Mouse (Mus musculus): Measurements from ENCODE around the gene Zfp526. TPM values are rescaled to one million over a fixed set of nuclear protein-coding genes. Genes with fewer than 3 reads are reported as not detected.
A peak's percentile ranks its signal among the peaks of the same experiment; 100 is the strongest.

Zfp526 gene
- polyA plus RNA-seq, 2 experiments, result 4.2 to 11.1 TPM

- H3K27ac ChIP-seq (replicated peaks; ENCODE audit: low read depth, low read length), result no peak overlapping the region
- H3K9me3 ChIP-seq (ENCODE audit: control insufficient read depth, low read length), result no peaks in the 10 kb centered on the region
- TF ChIP-seq POLR2A (IDR thresholded peaks at IDR 0.05; ENCODE audit: borderline replicate concordance, extremely low read depth, insufficient read depth, insufficient read length), result no peak
- H3K36me3 ChIP-seq (ENCODE audit: control insufficient read depth, insufficient read depth, low read length), result peaks cover 4% of the 10 kb centered on the region
- no peak for ATAC-seq (ENCODE audit: low FRiP score, low read depth)
- no peaks in the 10 kb centered on the region for H3K27me3 ChIP-seq (ENCODE audit: control insufficient read depth, insufficient read depth, low read length)
- 89% methylated on average over 8 of the region's 8 CpGs for WGBS
- no peak for DNase-seq (ENCODE audit: low spot score)
- H3K9ac ChIP-seq (ENCODE audit: low read depth, low read length, severe bottlenecking), result no peak overlapping the region
- H3K4me1 ChIP-seq (ENCODE audit: control insufficient read depth, insufficient read depth, low read length), result peaks cover 17% of the 10 kb centered on the region
- H3K4me3 ChIP-seq (replicated peaks; ENCODE audit: low read length), result 0 out of 2 replicates have a peak overlapping the region, but pooled peaks have one; percentile 79
- H3K4me2 ChIP-seq (replicated peaks; ENCODE audit: low read depth, low read length, severe bottlenecking), result peak overlapping the region; percentile 54; the same call in 1 of the 2 replicates
Observed at GRCm38 (mm10) chr7:25266180-25266962, 45.1 kb downstream of the Zfp526 start.

- Histone ChIP-seq H3K27me3 (ENCODE audit: control insufficient read depth, insufficient read depth, low read length) (no peaks in the 10 kb centered on the region), H3K36me3 (ENCODE audit: control insufficient read depth, insufficient read depth, low read length) (peaks cover 12% of the 10 kb centered on the region), H3K9me3 (ENCODE audit: control insufficient read depth, low read length) (no peaks in the 10 kb centered on the region), H3K27ac (replicated peaks; ENCODE audit: low read depth, low read length) (peak within 1 kb of the TSS; percentile 86), H3K4me2 (replicated peaks; ENCODE audit: low read depth, low read length, severe bottlenecking) (peak within 1 kb of the TSS; percentile 78), H3K9ac (ENCODE audit: low read depth, low read length, severe bottlenecking) (peak within 1 kb of the TSS; percentile 72), H3K4me1 (ENCODE audit: control insufficient read depth, insufficient read depth, low read length) (peaks cover 17% of the 10 kb centered on the region), H3K4me3 (replicated peaks; ENCODE audit: low read length) (peak within 1 kb of the TSS; percentile 79)
- DNase-seq (ENCODE audit: low spot score) (peak; percentile 100), ATAC-seq (ENCODE audit: low FRiP score, low read depth) (peak; percentile 88)
- WGBS, result under 1% methylated on average over 29 of the region's 29 CpGs
- peak; percentile 26; the same call in 1 of the 2 replicates for TF ChIP-seq POLR2A (IDR thresholded peaks at IDR 0.05; ENCODE audit: borderline replicate concordance, extremely low read depth, insufficient read depth, insufficient read length)
Observed at GRCm38 (mm10) chr7:25267301-25267750, 46.1 kb downstream of the Zfp526 start, which contains the start of gene Cic. Cic (plus strand) TSS chr7:25267704.

GRCm38 (mm10) chr7:25267751-25268463 lies 46.7 kb downstream of the Zfp526 start:
- Histone ChIP-seq H3K9ac (ENCODE audit: low read depth, low read length, severe bottlenecking) (peak overlapping the region; percentile 72), H3K27ac (replicated peaks; ENCODE audit: low read depth, low read length) (peak overlapping the region; percentile 86), H3K4me1 (ENCODE audit: control insufficient read depth, insufficient read depth, low read length) (peaks cover 17% of the 10 kb centered on the region), H3K27me3 (ENCODE audit: control insufficient read depth, insufficient read depth, low read length) (no peaks in the 10 kb centered on the region), H3K9me3 (ENCODE audit: control insufficient read depth, low read length) (no peaks in the 10 kb centered on the region), H3K4me2 (replicated peaks; ENCODE audit: low read depth, low read length, severe bottlenecking) (peak overlapping the region; percentile 78), H3K4me3 (replicated peaks; ENCODE audit: low read length) (peak overlapping the region; percentile 79), H3K36me3 (ENCODE audit: control insufficient read depth, insufficient read depth, low read length) (peaks cover 18% of the 10 kb centered on the region)
- 2% methylated on average over 33 of the region's 33 CpGs for WGBS
- peak; percentile 38; the same call in 1 of the 2 replicates for TF ChIP-seq POLR2A (IDR thresholded peaks at IDR 0.05; ENCODE audit: borderline replicate concordance, extremely low read depth, insufficient read depth, insufficient read length)
- ATAC-seq (ENCODE audit: low FRiP score, low read depth) (peak; percentile 94), DNase-seq (ENCODE audit: low spot score) (peak; percentile 100)

DNA sequence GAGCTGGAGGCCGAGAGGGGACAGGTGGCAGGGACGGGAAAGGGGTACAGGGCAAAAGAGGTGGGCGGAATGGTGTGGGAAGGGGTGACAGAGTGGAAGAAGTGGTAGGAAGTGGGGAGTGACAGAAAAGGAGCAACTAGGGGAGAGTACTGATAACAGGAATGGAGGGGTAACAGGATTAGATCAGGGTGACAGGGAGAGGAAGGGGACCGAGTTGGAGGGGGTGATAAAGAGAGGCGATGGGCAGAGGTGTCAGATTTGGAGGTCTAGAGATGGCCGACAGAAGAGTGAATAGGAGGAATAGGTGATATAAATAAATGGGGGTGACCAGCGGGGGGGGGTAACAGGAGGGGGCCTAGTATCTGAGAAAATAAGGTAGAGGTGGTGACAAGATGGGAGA lies 47.4 kb downstream of the Zfp526 start:
- no peaks in the 10 kb centered on the region for H3K9me3 ChIP-seq (ENCODE audit: control insufficient read depth, low read length)
- H3K4me3 ChIP-seq (replicated peaks; ENCODE audit: low read length), result peak overlapping the region; percentile 79
- H3K4me1 ChIP-seq (ENCODE audit: control insufficient read depth, insufficient read depth, low read length), result peaks cover 17% of the 10 kb centered on the region
- peak overlapping the region; percentile 74 for H3K27ac ChIP-seq (replicated peaks; ENCODE audit: low read depth, low read length)
- no peak for TF ChIP-seq POLR2A (IDR thresholded peaks at IDR 0.05; ENCODE audit: borderline replicate concordance, extremely low read depth, insufficient read depth, insufficient read length)
- H3K27me3 ChIP-seq (ENCODE audit: control insufficient read depth, insufficient read depth, low read length), result no peaks in the 10 kb centered on the region
- peak overlapping the region; percentile 78 for H3K4me2 ChIP-seq (replicated peaks; ENCODE audit: low read depth, low read length, severe bottlenecking)
- DNase-seq (ENCODE audit: low spot score) (no peak), ATAC-seq (ENCODE audit: low FRiP score, low read depth) (no peak)
- whole genome bisulfite sequencing, result 2% methylated on average over 7 of the region's 7 CpGs
- peaks cover 25% of the 10 kb centered on the region for H3K36me3 ChIP-seq (ENCODE audit: control insufficient read depth, insufficient read depth, low read length)
- H3K9ac ChIP-seq (ENCODE audit: low read depth, low read length, severe bottlenecking), result peak overlapping the region; percentile 72

DNA sequence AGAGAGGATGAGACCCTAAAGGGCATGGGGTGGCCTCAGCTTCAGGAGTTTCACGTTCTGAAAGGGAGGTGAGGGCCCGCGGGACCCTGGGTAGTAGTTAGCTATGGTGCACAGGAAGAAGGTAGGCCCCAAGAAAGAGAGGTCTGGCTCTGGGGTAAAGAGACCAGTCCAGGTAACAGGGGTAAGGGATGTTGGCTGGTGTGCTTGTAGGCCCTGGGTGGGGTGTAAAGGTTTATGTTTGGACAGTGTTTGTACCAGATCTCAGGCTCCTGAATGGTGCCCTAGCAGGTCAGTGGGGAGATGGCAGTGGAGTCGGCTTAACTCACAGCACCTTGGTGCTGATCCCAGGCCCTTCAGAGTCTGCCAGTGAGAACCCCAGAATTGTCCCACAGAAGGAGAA lies 47.8 kb downstream of the Zfp526 start:
- WGBS, result 45% methylated on average over 4 of the region's 4 CpGs
- H3K27ac ChIP-seq (replicated peaks; ENCODE audit: low read depth, low read length), result peak overlapping the region; percentile 74

More for the DNA sequence above, 47.8 kb downstream of the Zfp526 start:
- Histone ChIP-seq H3K4me2 (replicated peaks; ENCODE audit: low read depth, low read length, severe bottlenecking) (peak overlapping the region; percentile 78), H3K9ac (ENCODE audit: low read depth, low read length, severe bottlenecking) (peak overlapping the region; percentile 72), H3K4me1 (ENCODE audit: control insufficient read depth, insufficient read depth, low read length) (peaks cover 17% of the 10 kb centered on the region), H3K9me3 (ENCODE audit: control insufficient read depth, low read length) (no peaks in the 10 kb centered on the region), H3K36me3 (ENCODE audit: control insufficient read depth, insufficient read depth, low read length) (peaks cover 29% of the 10 kb centered on the region), H3K4me3 (replicated peaks; ENCODE audit: low read length) (peak overlapping the region; percentile 79), H3K27me3 (ENCODE audit: control insufficient read depth, insufficient read depth, low read length) (no peaks in the 10 kb centered on the region)
- no peak for ATAC-seq (ENCODE audit: low FRiP score, low read depth)
- no peak for TF ChIP-seq POLR2A (IDR thresholded peaks at IDR 0.05; ENCODE audit: borderline replicate concordance, extremely low read depth, insufficient read depth, insufficient read length)
- DNase-seq (ENCODE audit: low spot score), result no peak
